Mouse (Mus musculus) spleen, adult 2 months (tissue): ENCODE measurements around the gene Tmem87b.

ENCODE experiments used
- CTCF ChIP-seq: fragments of 200-500 bp; IDR thresholded peaks from 2 replicates; pipeline ENCODE4 v1.5.1; 2011; ENCODE audit warnings: mild to moderate bottlenecking, inconsistent platforms; ENCODE audit not compliant: insufficient read depth, insufficient read length, insufficient replicate concordance; ENCODE audit errors: extremely low read depth
- POLR2A ChIP-seq: fragments of 200-500 bp; IDR thresholded peaks from 2 replicates; pipeline ENCODE4 v1.6.1; 2011; ENCODE audit warnings: low read depth, low read length, inconsistent platforms

DNA sequence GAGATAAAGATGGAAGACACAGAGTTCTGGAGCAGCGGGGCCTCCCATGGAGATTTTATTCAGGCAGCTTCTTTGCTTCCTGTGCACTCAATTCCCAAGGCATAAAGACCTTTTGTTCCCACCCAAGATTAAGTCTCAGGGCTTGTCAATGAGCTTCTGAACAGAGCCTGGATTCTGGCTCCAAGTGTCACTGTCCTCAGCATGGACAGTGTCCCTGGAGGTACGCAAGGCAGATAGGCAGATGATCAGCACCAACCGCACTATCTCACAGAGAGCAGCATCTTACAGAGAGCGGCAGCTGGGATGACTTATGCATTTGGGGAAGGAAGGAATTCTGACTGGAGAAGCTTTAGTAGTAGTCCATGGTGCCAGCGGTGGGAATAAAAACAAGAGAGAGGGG is 31.6 kb upstream of the Tmem87b start:
- TF ChIP-seq POLR2A (no peak), CTCF (no peak)
